Comparison of ENCODE assay signal across 13 mouse cellular contexts in the genomic region with DNA sequence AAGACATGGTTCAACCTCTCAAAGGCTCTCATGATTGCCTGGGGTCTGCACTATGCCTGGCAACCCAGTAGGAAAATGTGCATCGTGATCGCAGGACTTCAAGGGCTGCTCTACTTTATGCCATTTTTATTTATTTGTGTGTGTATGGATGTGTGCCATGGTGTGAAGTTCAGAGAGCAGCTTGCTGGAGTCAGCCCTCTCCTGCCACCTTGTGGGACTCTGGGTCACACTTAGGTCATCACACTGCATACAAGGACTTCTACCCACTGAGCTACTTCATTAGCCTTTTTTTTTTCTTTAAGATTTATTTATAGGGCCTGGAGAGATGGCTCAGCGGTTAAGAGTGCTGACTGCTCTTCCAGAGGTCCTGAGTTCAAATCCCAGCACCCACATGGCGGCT. TPM values are rescaled to one million over a fixed set of nuclear protein-coding genes. Genes with fewer than 3 reads are reported as not detected.
A peak's percentile ranks its signal among the peaks of the same experiment; 100 is the strongest.
DNase-seq lines count a peak whose midpoint lies in the region; ATAC-seq and TF ChIP-seq lines count a peak whose summit lies in the region.
"Had no signal": no experiment of that assay in that cellular context is flagged by ENCODE, and none has a peak within 500 bp of the region (broad histone marks: within the 10 kb centered on the region; RNA-seq: fewer than 3 reads in every experiment).

No protein-coding gene starts in this region.

- no peak overlapping the region for H3K4me2 ChIP-seq in kidney, embryonic 15.5 days
- no peak overlapping the region for H3K4me2 ChIP-seq in lung, postnatal 0 days (replicated peaks; ENCODE audit: low read depth, low read length)
- H3K4me2 ChIP-seq in hindbrain, embryonic 12.5 days (replicated peaks): no peak overlapping the region
- H3K4me2 ChIP-seq: forebrain, embryonic 13.5 days; lung, embryonic 15.5 days; neural tube, embryonic 12.5 days had no signal

- H3K9me3 ChIP-seq in kidney, embryonic 15.5 days (replicated peaks): no peaks in the 10 kb centered on the region
- no peaks in the 10 kb centered on the region for H3K9me3 ChIP-seq in ES-Bruce4 (replicated peaks; ENCODE audit: control insufficient read depth, insufficient read depth, low read length, poor library complexity, severe bottlenecking)
- H3K9me3 ChIP-seq in lung, postnatal 0 days (ENCODE audit: low read length): no peaks in the 10 kb centered on the region
- no peaks in the 10 kb centered on the region; the same call in 1 of the 2 replicates for H3K9me3 ChIP-seq in hindbrain, embryonic 12.5 days (replicated peaks)
- H3K9me3 ChIP-seq: forebrain, embryonic 13.5 days; lung, embryonic 15.5 days; neural tube, embryonic 12.5 days had no signal

- no peak overlapping the region for H3K27ac ChIP-seq in kidney, embryonic 15.5 days
- no peak overlapping the region for H3K27ac ChIP-seq in ES-Bruce4 (ENCODE audit: insufficient read depth, low read length)
- no peak overlapping the region for H3K27ac ChIP-seq in lung, postnatal 0 days (ENCODE audit: low read length)
- no peak overlapping the region for H3K27ac ChIP-seq in hindbrain, embryonic 12.5 days
- H3K27ac ChIP-seq: forebrain, embryonic 13.5 days; lung, embryonic 15.5 days; neural tube, embryonic 12.5 days had no signal

- DNase-seq in kidney, adult 11 months: peak; percentile 58
- peak; percentile 17 for DNase-seq in brain, embryonic 14.5 days (ENCODE audit: low read depth)
- DNase-seq in lung, postnatal 0 days (ENCODE audit: low spot score): peak; percentile 49
- DNase-seq in urinary bladder, postnatal 36 days (ENCODE audit: low spot score in 2 of 2): no peak
- DNase-seq in thymus, postnatal 36 days: no peak
- DNase-seq: cerebellum, adult 8-10 months; layer of hippocampus, adult 9-11 months had no signal

- no peak overlapping the region for H3K4me3 ChIP-seq in kidney, embryonic 15.5 days (replicated peaks)
- H3K4me3 ChIP-seq in ES-Bruce4 (ENCODE audit: low read depth, low read length): no peak overlapping the region
- H3K4me3 ChIP-seq in lung, postnatal 0 days (ENCODE audit: low read depth, low read length): no peak overlapping the region
- no peak overlapping the region for H3K4me3 ChIP-seq in hindbrain, embryonic 12.5 days
- H3K4me3 ChIP-seq: forebrain, embryonic 13.5 days; lung, embryonic 15.5 days; neural tube, embryonic 12.5 days had no signal

- H3K4me1 ChIP-seq in kidney, embryonic 15.5 days: no peaks in the 10 kb centered on the region
- peaks cover 2% of the 10 kb centered on the region for H3K4me1 ChIP-seq in ES-Bruce4 (ENCODE audit: control insufficient read depth, insufficient read depth, low read length)
- H3K4me1 ChIP-seq in lung, postnatal 0 days (ENCODE audit: insufficient read depth, low read depth, low read length): no peaks in the 10 kb centered on the region
- H3K4me1 ChIP-seq in hindbrain, embryonic 12.5 days: no peaks in the 10 kb centered on the region
- H3K4me1 ChIP-seq: forebrain, embryonic 13.5 days; lung, embryonic 15.5 days; neural tube, embryonic 12.5 days had no signal

- ATAC-seq in kidney, embryonic 15.5 days (replicated peaks; ENCODE audit: low FRiP score): no peak
- ATAC-seq in lung, postnatal 0 days: peak; percentile 34
- ATAC-seq in hindbrain, embryonic 12.5 days (ENCODE audit: low FRiP score): no peak
- ATAC-seq: forebrain, embryonic 13.5 days had no signal

- WGBS in kidney, embryonic 15.5 days: 89% methylated on average over 4 of the region's 4 CpGs
- WGBS in lung, postnatal 0 days: 71% methylated on average over 4 of the region's 4 CpGs
- 93% methylated on average over 4 of the region's 4 CpGs for WGBS in hindbrain, embryonic 12.5 days

- peak; percentile 64 for TF ChIP-seq CTCF in ES-Bruce4 (IDR thresholded peaks at IDR 0.05; ENCODE audit: low read depth, low read length)
- TF ChIP-seq CTCF in brain, embryonic 14.5 days (IDR thresholded peaks at IDR 0.05; ENCODE audit: borderline replicate concordance, extremely low read depth, insufficient read depth, insufficient read length): no peak
- peak; percentile 59 for TF ChIP-seq CTCF in lung, postnatal 0 days (IDR thresholded peaks at IDR 0.05)

- no peak for TF ChIP-seq EP300 in ES-Bruce4 (IDR thresholded peaks at IDR 0.05; ENCODE audit: insufficient read depth, low read depth, low read length)
- no peak for TF ChIP-seq EP300 in lung, postnatal 0 days (IDR thresholded peaks at IDR 0.05)

- H3K9ac ChIP-seq in kidney, embryonic 15.5 days: no peak overlapping the region
- H3K9ac ChIP-seq in ES-Bruce4 (ENCODE audit: low read depth, poor library complexity, severe bottlenecking): no peak overlapping the region
- no peak overlapping the region for H3K9ac ChIP-seq in lung, postnatal 0 days (replicated peaks; ENCODE audit: low read depth)
- no peak overlapping the region for H3K9ac ChIP-seq in hindbrain, embryonic 12.5 days
- H3K9ac ChIP-seq: forebrain, embryonic 13.5 days; lung, embryonic 15.5 days; neural tube, embryonic 12.5 days had no signal

- peaks cover 99% of the 10 kb centered on the region for H3K36me3 ChIP-seq in kidney, embryonic 15.5 days
- H3K36me3 ChIP-seq in ES-Bruce4 (ENCODE audit: control insufficient read depth, insufficient read depth, low read length, poor library complexity, severe bottlenecking): peaks cover 13% of the 10 kb centered on the region
- H3K36me3 ChIP-seq in lung, postnatal 0 days (ENCODE audit: insufficient read depth, low read length): peaks cover 49% of the 10 kb centered on the region
- peaks cover 95% of the 10 kb centered on the region for H3K36me3 ChIP-seq in hindbrain, embryonic 12.5 days

- no peaks in the 10 kb centered on the region for H3K27me3 ChIP-seq in kidney, embryonic 15.5 days
- H3K27me3 ChIP-seq in ES-Bruce4 (ENCODE audit: control insufficient read depth, insufficient read depth, low read length, poor library complexity, severe bottlenecking): no peaks in the 10 kb centered on the region
- H3K27me3 ChIP-seq in lung, postnatal 0 days (replicated peaks; ENCODE audit: insufficient read depth, low read length): no peaks in the 10 kb centered on the region
- H3K27me3 ChIP-seq in hindbrain, embryonic 12.5 days: no peaks in the 10 kb centered on the region
- H3K27me3 ChIP-seq: forebrain, embryonic 13.5 days; lung, embryonic 15.5 days; neural tube, embryonic 12.5 days had no signal

- no peak for TF ChIP-seq POLR2A in ES-Bruce4 (IDR thresholded peaks at IDR 0.05; ENCODE audit: insufficient read depth, low read length)
- no peak for TF ChIP-seq POLR2A in brain, embryonic 14.5 days (IDR thresholded peaks at IDR 0.05; ENCODE audit: borderline replicate concordance, extremely low read depth, insufficient read depth, insufficient read length, poor library complexity, severe bottlenecking)

RNA-seq across cellular contexts. Expression of a gene that starts 23.6 kb away (rescaled TPM):
- polyA plus RNA-seq in kidney, embryonic 15.5 days (2015; fragmentation: Nextera tagmentation; extraction: Ambion mirVana): 1.4 and 1.9 TPM in 2 replicates
- polyA plus RNA-seq in ES-Bruce4 (2011; ENCODE audit: insufficient read depth, insufficient read length, low read depth, missing spikeins): 2.7 and 3.1 TPM in 2 replicates
- polyA plus RNA-seq in brain, embryonic 14.5 days (2012; rRNA removed): 3.5 and 4.5 TPM in 2 replicates
- polyA plus RNA-seq in lung, postnatal 0 days (2015; fragmentation: Nextera tagmentation; extraction: Ambion mirVana): 21.8 and 21.9 TPM in 2 replicates
- polyA plus RNA-seq in hindbrain, embryonic 12.5 days (2016; fragmentation: Nextera tagmentation; extraction: Ambion mirVana): 0.61 and 1.3 TPM in 2 replicates

RNA-seq across cellular contexts. Expression of a gene that starts 30.1 kb away (rescaled TPM):
- polyA plus RNA-seq in kidney, embryonic 15.5 days (2015; fragmentation: Nextera tagmentation; extraction: Ambion mirVana): 5.2 and 5.8 TPM in 2 replicates
- 13.7 and 14.1 TPM in 2 replicates for polyA plus RNA-seq in ES-Bruce4 (2011; ENCODE audit: insufficient read depth, insufficient read length, low read depth, missing spikeins)
- polyA plus RNA-seq in brain, embryonic 14.5 days (2012; rRNA removed): 13.7 and 16.4 TPM in 2 replicates
- polyA plus RNA-seq in lung, postnatal 0 days (2015; fragmentation: Nextera tagmentation; extraction: Ambion mirVana): 5.2 and 6.2 TPM in 2 replicates
- polyA plus RNA-seq in hindbrain, embryonic 12.5 days (2016; fragmentation: Nextera tagmentation; extraction: Ambion mirVana): 7.6 and 8.1 TPM in 2 replicates

RNA-seq across cellular contexts. Expression of a gene that starts 51.3 kb away (rescaled TPM):
- 37.3 and 37.5 TPM in 2 replicates for polyA plus RNA-seq in kidney, embryonic 15.5 days (2015; fragmentation: Nextera tagmentation; extraction: Ambion mirVana)
- 30.8 and 37.0 TPM in 2 replicates for polyA plus RNA-seq in ES-Bruce4 (2011; ENCODE audit: insufficient read depth, insufficient read length, low read depth, missing spikeins)
- 78.9 and 97.1 TPM in 2 replicates for polyA plus RNA-seq in brain, embryonic 14.5 days (2012; rRNA removed)
- polyA plus RNA-seq in lung, postnatal 0 days (2015; fragmentation: Nextera tagmentation; extraction: Ambion mirVana): 43.4 and 44.4 TPM in 2 replicates
- 45.1 and 52.8 TPM in 2 replicates for polyA plus RNA-seq in hindbrain, embryonic 12.5 days (2016; fragmentation: Nextera tagmentation; extraction: Ambion mirVana)

RNA-seq across cellular contexts. Expression of a gene that starts 51.4 kb away (rescaled TPM):
- 233 and 259 TPM in 2 replicates for polyA plus RNA-seq in kidney, embryonic 15.5 days (2015; fragmentation: Nextera tagmentation; extraction: Ambion mirVana)
- polyA plus RNA-seq in ES-Bruce4 (2011; ENCODE audit: insufficient read depth, insufficient read length, low read depth, missing spikeins): 208 and 259 TPM in 2 replicates
- polyA plus RNA-seq in brain, embryonic 14.5 days (2012; rRNA removed): 171 and 203 TPM in 2 replicates
- polyA plus RNA-seq in lung, postnatal 0 days (2015; fragmentation: Nextera tagmentation; extraction: Ambion mirVana): 405 and 426 TPM in 2 replicates
- polyA plus RNA-seq in hindbrain, embryonic 12.5 days (2016; fragmentation: Nextera tagmentation; extraction: Ambion mirVana): 231 and 234 TPM in 2 replicates

Comparison
In these comparisons a context has a peak if more than half of its experiments do, and no peak if none do; other contexts are left out.
1. DNase-seq: peak in kidney, adult 11 months (single experiment), brain, embryonic 14.5 days (single experiment) and lung, postnatal 0 days (single experiment); none in urinary bladder, postnatal 36 days (0 of 2) and thymus, postnatal 36 days (0 of 2).